Mouse (Mus musculus): ENCODE results near the gene D10Wsu102e. TPM values are rescaled to one million over a fixed set of nuclear protein-coding genes. Genes with fewer than 3 reads are reported as not detected.

The D10Wsu102e gene
- polyA plus RNA-seq, 1 experiment, result 0.75 TPM

GRCm38 (mm10) chr10:83337971-83338598, 21.9 kb upstream of the D10Wsu102e start:
- no peak for TF ChIP-seq GATA1 (IDR thresholded peaks at IDR 0.05; ENCODE audit: low read length)

DNA sequence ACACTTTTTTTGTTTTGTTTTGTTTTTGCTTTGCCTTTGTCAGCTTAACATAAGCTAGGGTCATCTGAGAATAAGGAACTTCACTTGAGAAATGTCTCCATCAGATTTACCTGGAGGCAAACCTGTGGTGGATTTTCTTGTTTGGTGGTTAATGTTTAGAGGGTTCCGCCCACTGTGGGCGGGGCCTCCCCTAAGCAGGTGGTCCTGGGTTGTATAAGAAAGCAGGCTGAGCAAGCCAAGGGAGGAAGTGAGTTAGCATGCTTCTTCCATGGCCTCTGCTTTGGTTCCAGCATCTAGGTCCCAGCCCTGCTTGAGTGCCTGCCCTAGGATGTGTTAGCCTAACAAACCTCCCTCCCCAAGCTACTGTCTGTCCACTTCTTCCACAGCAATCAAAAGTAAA, 18.8 kb upstream of the D10Wsu102e start:
- TF ChIP-seq GATA1 (IDR thresholded peaks at IDR 0.05; ENCODE audit: low read length), result no peak

DNA sequence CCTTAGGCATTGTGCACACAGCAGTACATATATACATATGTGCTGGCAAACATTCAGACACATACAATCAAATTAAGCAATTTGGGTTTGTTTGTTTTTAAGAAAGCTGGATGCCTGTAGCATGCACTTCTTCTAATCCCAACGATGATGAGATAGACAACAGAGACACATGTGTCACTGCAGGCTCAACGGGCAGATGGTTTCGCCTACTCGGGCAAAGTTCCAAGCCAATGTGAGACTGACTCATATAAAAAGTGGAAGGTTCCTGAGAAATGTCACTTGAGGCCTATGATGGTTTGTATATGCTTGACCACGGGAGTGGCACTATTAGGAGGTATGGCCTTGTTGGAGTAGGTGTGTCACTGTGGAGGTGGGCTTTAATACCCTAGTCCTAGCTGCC, 16.9 kb upstream of the D10Wsu102e start:
- no peak for TF ChIP-seq GATA1 (IDR thresholded peaks at IDR 0.05; ENCODE audit: low read length)

- no peak for TF ChIP-seq GATA1 (IDR thresholded peaks at IDR 0.05; ENCODE audit: low read length)
Observed at GRCm38 (mm10) chr10:83343828-83344685, 16.0 kb upstream of the D10Wsu102e start.

GRCm38 (mm10) chr10:83345693-83346358, 14.2 kb upstream of the D10Wsu102e start:
- TF ChIP-seq GATA1 (IDR thresholded peaks at IDR 0.05; ENCODE audit: low read length), result no peak

- TF ChIP-seq GATA1 (IDR thresholded peaks at IDR 0.05; ENCODE audit: low read length), result no peak
Observed at GRCm38 (mm10) chr10:83346359-83346736, 13.7 kb upstream of the D10Wsu102e start.

DNA sequence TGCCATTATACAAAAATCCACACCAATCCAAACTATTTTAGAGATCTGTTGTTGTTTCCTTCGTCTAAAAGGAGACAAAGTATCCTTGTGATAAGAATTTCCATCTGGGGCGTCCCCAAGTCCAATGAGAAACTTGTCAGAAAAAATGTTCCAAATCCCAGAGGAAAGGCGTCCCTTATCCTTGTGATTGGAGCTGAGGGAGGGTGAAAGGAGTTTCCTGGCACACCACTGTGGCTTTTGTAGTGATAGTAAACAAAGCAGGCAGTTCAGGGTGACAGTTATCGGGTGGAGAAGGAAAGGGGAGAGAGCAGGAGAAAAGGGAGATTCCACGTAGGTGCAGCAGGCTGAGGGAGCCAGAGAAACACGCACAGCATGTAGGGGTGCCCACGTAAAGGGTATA, 12.5 kb upstream of the D10Wsu102e start:
- no peak for TF ChIP-seq GATA1 (IDR thresholded peaks at IDR 0.05; ENCODE audit: low read length)

GRCm38 (mm10) chr10:83350689-83351088, 9.3 kb upstream of the D10Wsu102e start:
- no peak for TF ChIP-seq GATA1 (IDR thresholded peaks at IDR 0.05; ENCODE audit: low read length)

DNA sequence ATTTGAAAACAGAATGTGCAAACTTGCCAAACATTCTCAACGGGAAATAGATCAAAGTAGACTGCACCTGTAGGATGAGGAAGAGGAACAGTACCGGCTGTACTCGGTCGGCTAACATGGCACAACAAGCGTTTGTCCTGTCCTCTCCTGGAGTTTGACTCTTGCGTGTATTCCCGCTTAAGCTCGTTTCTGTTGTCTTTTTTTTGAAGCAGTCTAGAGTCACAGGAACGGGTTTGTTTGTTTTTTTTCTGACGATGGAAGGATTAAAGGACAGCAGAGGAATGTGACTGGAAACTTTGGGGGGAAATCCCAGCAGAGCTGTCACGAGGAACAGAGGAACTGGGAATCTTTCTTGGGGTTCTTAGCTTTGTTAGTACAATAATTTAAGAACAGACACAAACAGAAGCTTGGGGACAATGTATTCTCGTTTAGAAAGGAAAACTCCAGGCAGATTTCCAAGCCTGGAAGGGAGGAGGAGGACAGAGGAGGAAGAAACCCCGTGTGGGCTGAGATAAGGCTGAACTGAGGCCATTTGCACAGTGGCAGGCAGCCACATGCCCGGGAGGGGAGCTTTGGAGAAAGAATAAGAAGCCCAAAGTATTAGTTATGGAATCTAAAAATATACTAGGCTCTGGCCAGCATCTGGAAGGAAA, 6.2 kb upstream of the D10Wsu102e start:
- TF ChIP-seq GATA1 (IDR thresholded peaks at IDR 0.05; ENCODE audit: low read length), result no peak

- no peak for TF ChIP-seq GATA1 (IDR thresholded peaks at IDR 0.05; ENCODE audit: low read length)
Observed at GRCm38 (mm10) chr10:83354333-83354719, 5.7 kb upstream of the D10Wsu102e start.

- no peak for TF ChIP-seq GATA1 (IDR thresholded peaks at IDR 0.05; ENCODE audit: low read length)
Observed at GRCm38 (mm10) chr10:83356416-83356815, 3.6 kb upstream of the D10Wsu102e start.

GRCm38 (mm10) chr10:83359451-83359850, 570 bp upstream of the D10Wsu102e start:
- no peak for TF ChIP-seq GATA1 (IDR thresholded peaks at IDR 0.05; ENCODE audit: low read length)

DNA sequence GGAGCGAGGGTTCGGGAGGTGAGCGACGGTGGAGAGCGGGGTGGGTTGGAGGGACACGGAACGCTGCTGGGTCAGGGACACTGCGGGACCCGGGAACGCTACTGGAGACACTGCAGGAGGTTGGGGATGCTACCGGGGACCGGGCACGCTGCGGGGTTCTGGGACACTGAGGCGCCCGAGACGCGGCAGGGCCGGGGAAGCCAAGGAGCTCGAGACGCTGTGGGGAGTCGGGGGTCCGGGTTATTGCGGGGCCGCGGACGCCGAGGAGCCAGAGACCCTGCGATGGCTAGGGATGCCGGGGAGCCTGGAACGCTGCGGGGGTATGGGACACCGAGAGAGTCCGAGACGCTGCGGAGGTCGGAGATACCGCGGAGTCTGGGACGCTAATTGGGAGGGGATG, 335 bp downstream of the D10Wsu102e start:
- no peak for TF ChIP-seq GATA1 (IDR thresholded peaks at IDR 0.05; ENCODE audit: low read length)

DNA sequence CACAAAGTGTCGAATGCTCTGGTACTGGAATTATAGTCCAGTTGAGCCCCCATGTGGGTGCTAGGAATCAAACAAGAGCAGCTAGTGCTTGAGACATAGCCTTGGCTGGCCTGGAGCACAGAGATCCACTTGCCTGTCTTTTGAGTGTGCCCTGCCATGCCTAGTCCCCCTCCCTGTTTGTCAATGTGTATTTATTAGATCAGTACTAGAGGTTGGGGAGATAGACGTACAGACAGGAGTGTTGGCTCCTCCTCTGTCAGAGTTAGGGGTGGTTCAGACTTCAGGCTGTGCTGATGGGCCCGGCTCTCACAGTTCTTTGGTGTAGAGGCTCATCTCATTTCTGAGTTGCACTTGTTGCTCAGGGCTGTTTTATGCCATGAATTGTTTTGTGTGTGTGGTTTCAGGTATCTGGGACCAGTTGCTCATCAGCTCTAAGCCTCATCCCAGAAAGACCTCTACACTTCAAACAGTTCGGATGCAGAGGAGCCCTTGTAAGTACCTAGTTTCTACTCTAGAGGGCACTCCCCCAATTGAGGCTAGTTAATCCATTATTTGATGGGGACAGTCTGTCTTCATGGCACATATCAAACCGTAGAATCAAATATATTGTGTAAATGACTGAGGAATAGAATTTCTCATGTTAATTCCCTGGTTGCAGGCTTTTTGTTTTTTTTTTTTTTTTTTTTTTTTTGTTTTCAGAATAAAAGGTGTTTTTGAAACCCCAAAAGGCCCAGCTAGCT, 1.8 kb downstream of the D10Wsu102e start:
- TF ChIP-seq GATA1 (IDR thresholded peaks at IDR 0.05; ENCODE audit: low read length), result no peak

GRCm38 (mm10) chr10:83363451-83363850, 3.4 kb downstream of the D10Wsu102e start:
- TF ChIP-seq GATA1 (IDR thresholded peaks at IDR 0.05; ENCODE audit: low read length), result no peak

Measured in G1E-ER4 (cell line).